In genomic region chr5:144207478-144207877, GRCm38 (mm10) we compare ENCODE assay signal across 8 mouse cellular contexts. TPM values are rescaled to one million over a fixed set of nuclear protein-coding genes. Genes with fewer than 3 reads are reported as not detected.
DNase-seq lines count a peak whose midpoint lies in the region; ATAC-seq lines count a peak whose summit lies in the region.

No protein-coding gene starts in this region.

- H3K9me3 ChIP-seq in kidney, embryonic 16.5 days (ENCODE audit: low read length): peaks cover 5% of the 10 kb centered on the region

- intact Hi-C loops in heart, postnatal 25 days (cut with DNase I): loop anchor here (10.0 kb wide), 1 partner anchor 527 kb away; no protein-coding TSS in a partner anchor

- H3K4me3 ChIP-seq in kidney, embryonic 16.5 days (ENCODE audit: low read length): no peak overlapping the region

- peaks cover 53% of the 10 kb centered on the region for H3K36me3 ChIP-seq in kidney, embryonic 16.5 days (ENCODE audit: insufficient read depth, low read length)

- no peak overlapping the region for H3K9ac ChIP-seq in kidney, embryonic 16.5 days (replicated peaks; ENCODE audit: low read length)

- H3K4me1 ChIP-seq in kidney, embryonic 16.5 days (ENCODE audit: insufficient read depth, low read length): no peaks in the 10 kb centered on the region

- H3K27me3 ChIP-seq in kidney, embryonic 16.5 days (ENCODE audit: insufficient read depth, low read length): no peaks in the 10 kb centered on the region

- no peak overlapping the region for H3K4me2 ChIP-seq in kidney, embryonic 16.5 days (replicated peaks; ENCODE audit: low read depth, low read length)

- ATAC-seq in kidney, embryonic 16.5 days (ENCODE audit: low FRiP score, low TSS enrichment): 0 out of 2 replicates have a peak, but pooled peaks have one; percentile 43
- ATAC-seq in monocyte, adult 5-6 weeks (replicated peaks; ENCODE audit: insufficient number of reproducible peaks, low FRiP score, low TSS enrichment, poor library complexity, severe bottlenecking): no peak

- 51% methylated on average over 11 of the region's 11 CpGs for WGBS in kidney, embryonic 16.5 days

- H3K27ac ChIP-seq in kidney, embryonic 16.5 days (ENCODE audit: low read length): no peak overlapping the region

- peak; percentile 26 to 75 for DNase-seq in heart, adult 18-20 months
- DNase-seq in heart, postnatal 25 days (ENCODE audit: low spot score): no peak
- peak; percentile 43 for DNase-seq in urinary bladder, postnatal 25 days (ENCODE audit: low spot score)
- no peak for DNase-seq in urinary bladder, postnatal 10 days (ENCODE audit: low spot score)
- DNase-seq in embryo, embryonic 10.5 days (ENCODE audit: low spot score): peak; percentile 64
- DNase-seq in lung, postnatal 14 days: peak; percentile 67

RNA-seq across cellular contexts. Expression of gene Tecpr1, which starts 15.9 kb away (rescaled TPM):
- 10 to 100 TPM; 27.1 to 27.3 TPM for total RNA-seq in heart, adult 18-20 months (2021)
- 10 to 100 TPM; 23.0 to 24.9 TPM for total RNA-seq in heart, postnatal 25 days (2021)
- 24.3 and 26.0 TPM in 2 replicates for polyA plus RNA-seq in kidney, embryonic 16.5 days (2015; fragmentation: Nextera tagmentation; extraction: Ambion mirVana)
- 30.0 to 63.8 TPM (median 35.3 TPM) in 3 replicates for total RNA-seq in monocyte, adult 5-6 weeks (2017)

RNA-seq across cellular contexts. Expression of gene Bhlha15, which starts 17.4 kb away (rescaled TPM):
- under 1 TPM in 1 of 2 experiments, not detected in 1; 0.07 TPM for total RNA-seq in heart, adult 18-20 months (2021)
- not detected for total RNA-seq in heart, postnatal 25 days (2021)
- 0.55 and 0.74 TPM in 2 replicates for polyA plus RNA-seq in kidney, embryonic 16.5 days (2015; fragmentation: Nextera tagmentation; extraction: Ambion mirVana)
- 0.32 to 0.78 TPM (median 0.38 TPM) in 3 replicates for total RNA-seq in monocyte, adult 5-6 weeks (2017)

RNA-seq across cellular contexts. Expression of gene Bri3, which starts 36.8 kb away (rescaled TPM):
- 100 to 1,000 TPM; 149 to 160 TPM for total RNA-seq in heart, adult 18-20 months (2021)
- 100 to 1,000 TPM; 114 to 130 TPM for total RNA-seq in heart, postnatal 25 days (2021)
- 112 and 118 TPM in 2 replicates for polyA plus RNA-seq in kidney, embryonic 16.5 days (2015; fragmentation: Nextera tagmentation; extraction: Ambion mirVana)
- 36.6 to 109 TPM (median 73.7 TPM) in 3 replicates for total RNA-seq in monocyte, adult 5-6 weeks (2017)

Comparison
In these comparisons a context has a peak if more than half of its experiments do, and no peak if none do; other contexts are left out.
1. DNase-seq: peak in heart, adult 18-20 months (2 of 2), urinary bladder, postnatal 25 days (single experiment), embryo, embryonic 10.5 days (single experiment) and lung, postnatal 14 days (single experiment); none in heart, postnatal 25 days (single experiment) and urinary bladder, postnatal 10 days (single experiment).